Comparison of ENCODE assay signal across 25 mouse cellular contexts in the genomic region with DNA sequence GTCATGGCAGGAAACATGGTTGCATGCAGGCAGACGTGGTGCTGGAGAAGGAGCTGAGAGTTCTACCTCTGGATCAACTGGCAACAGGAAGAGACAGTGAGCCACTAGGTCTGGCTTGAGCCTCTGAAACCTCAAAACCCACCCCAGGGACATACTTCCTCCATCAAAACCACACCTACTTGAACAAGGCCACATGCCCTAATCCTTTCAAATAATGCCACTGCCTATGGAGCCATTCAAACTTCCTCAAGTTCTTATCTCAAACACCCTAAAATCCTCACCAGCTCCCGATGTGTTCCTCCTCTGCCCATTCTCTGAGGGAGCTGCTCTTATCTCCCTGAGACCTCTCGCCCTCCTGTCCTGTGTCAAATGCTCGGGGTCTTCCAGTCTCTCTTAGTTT. TPM values are rescaled to one million over a fixed set of nuclear protein-coding genes. Genes with fewer than 3 reads are reported as not detected.
DNase-seq lines count a peak whose midpoint lies in the region; ATAC-seq and TF ChIP-seq lines count a peak whose summit lies in the region.
"Had no signal": no experiment of that assay in that cellular context is flagged by ENCODE, and none has a peak within 500 bp of the region (broad histone marks: within the 10 kb centered on the region; RNA-seq: fewer than 3 reads in every experiment).

No protein-coding gene starts in this region.

- no peak for TF ChIP-seq POLR2A in MEL (IDR thresholded peaks at IDR 0.05; ENCODE audit: control insufficient read depth in 1 of 2, insufficient read depth in 1 of 2, low read depth in 1 of 2, low read length in 2 of 2, poor library complexity in 1 of 2)

- no peak overlapping the region for H3K4me3 ChIP-seq in MEL (ENCODE audit: control insufficient read depth in 1 of 2, insufficient read depth in 1 of 2, low read depth in 2 of 2, low read length in 2 of 2)
- H3K4me3 ChIP-seq: embryonic facial prominence, embryonic 10.5 days; embryonic facial prominence, embryonic 12.5 days; forebrain, embryonic 13.5 days; forebrain, embryonic 15.5 days had no signal

- peak; percentile 42; the same call in 1 of the 2 replicates for ATAC-seq in granulocyte monocyte progenitor cell, adult 5-6 weeks (replicated peaks; ENCODE audit: poor library complexity, severe bottlenecking)
- ATAC-seq: activated CD4-positive, CD25-positive, alpha-beta regulatory T cell, adult 4 months; CD4-positive, CD25-positive, alpha-beta regulatory T cell, adult 4 months; forebrain, embryonic 13.5 days; forebrain, embryonic 15.5 days; forebrain, postnatal 0 days; Patski had no signal

- H3K27me3 ChIP-seq in MEL (ENCODE audit: control insufficient read depth in 1 of 2, insufficient read depth in 2 of 2, low read length in 2 of 2), result peaks cover 7 to 12% of the 10 kb centered on the region in 2 experiments; a peak in 3 of 4 replicates
- H3K27me3 ChIP-seq: embryonic facial prominence, embryonic 12.5 days; forebrain, embryonic 15.5 days had no signal

- no peak for TF ChIP-seq CTCF in MEL (IDR thresholded peaks at IDR 0.05 in 2 of 3, conservative IDR thresholded peaks at IDR 0.05 in 1 of 3; ENCODE audit: control insufficient read depth in 1 of 3, insufficient read depth in 1 of 3, low read depth in 2 of 3, low read length in 3 of 3, poor library complexity in 1 of 3, severe bottlenecking in 1 of 3)

- DNase-seq in MEL (ENCODE audit: low read depth, low spot score), result peak; percentile 76
- no peak for DNase-seq in spleen, adult 18-20 months
- DNase-seq in heart, postnatal 36 days, result no peak
- no peak for DNase-seq in heart, adult 18-20 months
- DNase-seq: adrenal gland, adult 8-10 months; B cell, adult 2 months; cerebellum, adult 11-12 months had no signal

- intact Hi-C loops in heart, postnatal 36 days (cut with DNase I), result no loop called here

- H3K9ac ChIP-seq in MEL (ENCODE audit: control insufficient read depth, low read depth, low read length, poor library complexity, severe bottlenecking), result no peak overlapping the region
- H3K9ac ChIP-seq: embryonic facial prominence, embryonic 12.5 days; forebrain, embryonic 13.5 days; forebrain, embryonic 15.5 days; forebrain, postnatal 0 days had no signal

- TF ChIP-seq EP300 in MEL (IDR thresholded peaks at IDR 0.05; ENCODE audit: low read depth in 1 of 2, low read length in 2 of 2), result peak; percentile 44 to 59; a peak in 3 of 4 replicates

- H3K79me2 ChIP-seq in MEL (ENCODE audit: control insufficient read depth, insufficient read depth, low read length, poor library complexity), result no peaks in the 10 kb centered on the region

- TF ChIP-seq RAD21 in MEL (IDR thresholded peaks at IDR 0.05; ENCODE audit: low read depth, low read length), result no peak

- no peaks in the 10 kb centered on the region for H3K9me3 ChIP-seq in MEL (replicated peaks; ENCODE audit: insufficient read depth, low read length)
- H3K9me3 ChIP-seq: embryonic facial prominence, embryonic 10.5 days; embryonic facial prominence, embryonic 12.5 days; forebrain, embryonic 13.5 days; forebrain, embryonic 15.5 days; G1E had no signal

- peaks cover 0 to 9% of the 10 kb centered on the region in 2 experiments; a peak in 2 of 4 replicates for H3K4me1 ChIP-seq in MEL (ENCODE audit: control insufficient read depth in 1 of 2, insufficient read depth in 2 of 2, low read length in 2 of 2)
- H3K4me1 ChIP-seq: embryonic facial prominence, embryonic 10.5 days; embryonic facial prominence, embryonic 12.5 days; forebrain, embryonic 13.5 days; forebrain, embryonic 15.5 days had no signal

- H3K36me3 ChIP-seq in MEL (ENCODE audit: control insufficient read depth in 1 of 2, insufficient read depth in 2 of 2, low read length in 2 of 2), result 0 out of 4 replicates have a peak, but pooled peaks cover 0 to 3% of the 10 kb centered on the region in 2 experiments
- H3K36me3 ChIP-seq: embryonic facial prominence, embryonic 10.5 days; embryonic facial prominence, embryonic 12.5 days; forebrain, embryonic 15.5 days; G1E had no signal

- H3K27ac ChIP-seq in MEL (ENCODE audit: control insufficient read depth, low read depth, low read length), result no peak overlapping the region
- H3K27ac ChIP-seq: embryonic facial prominence, embryonic 10.5 days; embryonic facial prominence, embryonic 12.5 days; forebrain, embryonic 13.5 days; forebrain, embryonic 15.5 days had no signal

TF ChIP-seq in MEL, 35 proteins besides CTCF, POLR2A, EP300 and RAD21 (continues in another document):
- peak; percentile 49; the same call in 1 of the 2 replicates for TF ChIP-seq USF1 (IDR thresholded peaks at IDR 0.05; ENCODE audit: low read depth, low read length)
- TF ChIP-seq MEF2A (IDR thresholded peaks at IDR 0.05; ENCODE audit: extremely low read depth, insufficient replicate concordance, low read depth, low read length, poor library complexity, severe bottlenecking), result no peak
- TF ChIP-seq SIN3A (IDR thresholded peaks at IDR 0.05; ENCODE audit: low read length), result no peak
- no peak for TF ChIP-seq POLR2AphosphoS5 (IDR thresholded peaks at IDR 0.05; ENCODE audit: borderline replicate concordance, low read depth, low read length)
- no peak for TF ChIP-seq UBTF (IDR thresholded peaks at IDR 0.05; ENCODE audit: borderline replicate concordance, insufficient read depth, low read depth, low read length)
- no peak for TF ChIP-seq MAZ (IDR thresholded peaks at IDR 0.05; ENCODE audit: low read depth, low read length)
- no peak for TF ChIP-seq ETS1 (IDR thresholded peaks at IDR 0.05; ENCODE audit: low read depth, low read length)
- TF ChIP-seq ZNF384 (IDR thresholded peaks at IDR 0.05; ENCODE audit: low read depth, low read length), result no peak
- peak; percentile 71; the same call in 1 of the 2 replicates for TF ChIP-seq MYC (IDR thresholded peaks at IDR 0.05; ENCODE audit: low read depth, low read length)
- no peak for TF ChIP-seq NRF1 (IDR thresholded peaks at IDR 0.05; ENCODE audit: insufficient read depth, low read depth, low read length, poor library complexity, severe bottlenecking)
- no peak for TF ChIP-seq POLR2AphosphoS2 (IDR thresholded peaks at IDR 0.05; ENCODE audit: low read length)
- 0 out of 2 replicates have a peak, but pooled peaks have one; percentile 6 for TF ChIP-seq TCF12 (IDR thresholded peaks at IDR 0.05; ENCODE audit: low read depth, low read length)
- 0 out of 2 replicates have a peak, but pooled peaks have one; percentile 40 for TF ChIP-seq RCOR1 (IDR thresholded peaks at IDR 0.05; ENCODE audit: low read depth, low read length)
- TF ChIP-seq SMC3 (IDR thresholded peaks at IDR 0.05; ENCODE audit: low read depth, low read length), result no peak
- no peak for TF ChIP-seq BHLHE40 (IDR thresholded peaks at IDR 0.05; ENCODE audit: borderline replicate concordance, low read depth, low read length)
- TF ChIP-seq MAFK (IDR thresholded peaks at IDR 0.05; ENCODE audit: borderline replicate concordance, low read depth, low read length), result no peak
- no peak for TF ChIP-seq ZKSCAN1 (IDR thresholded peaks at IDR 0.05; ENCODE audit: low read depth, low read length)
- TF ChIP-seq TBP (IDR thresholded peaks at IDR 0.05; ENCODE audit: low read depth, low read length), result no peak
- TF ChIP-seq CHD2 (IDR thresholded peaks at IDR 0.05; ENCODE audit: low read length), result no peak
- 0 out of 2 replicates have a peak, but pooled peaks have one; percentile 59 for TF ChIP-seq MAX (IDR thresholded peaks at IDR 0.05; ENCODE audit: low read length)
- TF ChIP-seq GATA1 (IDR thresholded peaks at IDR 0.05; ENCODE audit: low read depth, low read length), result peak; percentile 33; the same call in 1 of the 2 replicates

RNA-seq across cellular contexts. Expression of gene Rdh8, which starts 23.9 kb away (rescaled TPM):
- not detected in 2 replicates for total RNA-seq in MEL (2012; rRNA removed)
- not detected for polyA plus RNA-seq in MEL (2012; ENCODE audit: insufficient read depth in 1 of 2, insufficient read length in 2 of 2, low read depth in 1 of 2, low replicate concordance in 2 of 2, missing spikeins in 1 of 2)
- not detected in 2 replicates for total RNA-seq in granulocyte monocyte progenitor cell, adult 5-6 weeks (2014; fragmentation: Nextera tagmentation)
- total RNA-seq in granulocyte monocyte progenitor cell, adult 5-6 weeks (2017), result not detected in 2 replicates
- not detected for total RNA-seq in heart, postnatal 36 days (2021)
- not detected for total RNA-seq in heart, adult 18-20 months (2021)
- total RNA-seq: adrenal gland, adult 18-20 months; adrenal gland, adult 8-10 months; adrenal gland, postnatal 14 days; adrenal gland, postnatal 36 days; CH12.LX; forebrain, postnatal 0 days; G1E had no signal
- polyA plus RNA-seq: activated CD4-positive, CD25-positive, alpha-beta regulatory T cell, adult 4 months; CD4-positive, CD25-positive, alpha-beta regulatory T cell, adult 4 months; cerebellum, adult 2 months; cortical plate, adult 2 months; embryonic facial prominence, embryonic 10.5 days; embryonic facial prominence, embryonic 12.5 days; embryonic facial prominence, embryonic 14.5 days; forebrain, embryonic 11.5 days; forebrain, embryonic 13.5 days; forebrain, embryonic 15.5 days; forebrain, postnatal 0 days; G1E; Patski had no signal

RNA-seq across cellular contexts. Expression of gene A230050P20Rik, which starts 26.2 kb away (rescaled TPM):
- total RNA-seq in MEL (2012; rRNA removed), result 53.9 and 63.7 TPM in 2 replicates
- polyA plus RNA-seq in MEL (2012; ENCODE audit: insufficient read depth in 1 of 2, insufficient read length in 2 of 2, low read depth in 1 of 2, low replicate concordance in 2 of 2, missing spikeins in 1 of 2), result 100 to 1,000 TPM; 190 to 199 TPM
- 13.8 and 44.1 TPM in 2 replicates for total RNA-seq in granulocyte monocyte progenitor cell, adult 5-6 weeks (2014; fragmentation: Nextera tagmentation)
- 14.4 and 16.1 TPM in 2 replicates for total RNA-seq in granulocyte monocyte progenitor cell, adult 5-6 weeks (2017)
- total RNA-seq in heart, postnatal 36 days (2021), result 1 to 10 TPM; 4.2 to 4.6 TPM
- 1 to 10 TPM; 3.9 to 4.0 TPM for total RNA-seq in heart, adult 18-20 months (2021)

RNA-seq across cellular contexts. Expression of gene Col5a3, which starts 27.3 kb away (rescaled TPM):
- total RNA-seq in MEL (2012; rRNA removed), result 0.07 and 0.08 TPM in 2 replicates
- polyA plus RNA-seq in MEL (2012; ENCODE audit: insufficient read depth in 1 of 2, insufficient read length in 2 of 2, low read depth in 1 of 2, low replicate concordance in 2 of 2, missing spikeins in 1 of 2), result under 1 TPM in 1 of 2 experiments, not detected in 1; 0.53 TPM
- total RNA-seq in granulocyte monocyte progenitor cell, adult 5-6 weeks (2014; fragmentation: Nextera tagmentation), result 0.28 and 0.41 TPM in 2 replicates
- 0.60 and 0.62 TPM in 2 replicates for total RNA-seq in granulocyte monocyte progenitor cell, adult 5-6 weeks (2017)
- total RNA-seq in heart, postnatal 36 days (2021), result 10 to 100 TPM; 17.2 to 22.0 TPM
- total RNA-seq in heart, adult 18-20 months (2021), result 10 to 100 TPM; 14.4 to 16.1 TPM
- polyA plus RNA-seq: activated CD4-positive, CD25-positive, alpha-beta regulatory T cell, adult 4 months; CD4-positive, CD25-positive, alpha-beta regulatory T cell, adult 4 months; G1E had no signal

RNA-seq across cellular contexts. Expression of gene Angptl6, which starts 37.3 kb away (rescaled TPM):
- total RNA-seq in MEL (2012; rRNA removed), result 10.9 and 18.1 TPM in 2 replicates
- polyA plus RNA-seq in MEL (2012; ENCODE audit: insufficient read depth in 1 of 2, insufficient read length in 2 of 2, low read depth in 1 of 2, low replicate concordance in 2 of 2, missing spikeins in 1 of 2), result 10 to 100 TPM in 1 of 2 experiments, not detected in 1; 22.6 TPM
- 1.5 and 2.5 TPM in 2 replicates for total RNA-seq in granulocyte monocyte progenitor cell, adult 5-6 weeks (2014; fragmentation: Nextera tagmentation)
- total RNA-seq in granulocyte monocyte progenitor cell, adult 5-6 weeks (2017), result 0.52 and 1.4 TPM in 2 replicates
- 1 to 10 TPM; 3.9 to 4.0 TPM for total RNA-seq in heart, postnatal 36 days (2021)
- total RNA-seq in heart, adult 18-20 months (2021), result 1 to 10 TPM; 4.3 to 4.4 TPM

RNA-seq across cellular contexts. Expression of gene Ppan, which starts 45.8 kb away (rescaled TPM):
- total RNA-seq in MEL (2012; rRNA removed), result 612 and 763 TPM in 2 replicates
- 100 to 1,000 TPM; 251 to 953 TPM for polyA plus RNA-seq in MEL (2012; ENCODE audit: insufficient read depth in 1 of 2, insufficient read length in 2 of 2, low read depth in 1 of 2, low replicate concordance in 2 of 2, missing spikeins in 1 of 2)
- 88.0 and 115 TPM in 2 replicates for total RNA-seq in granulocyte monocyte progenitor cell, adult 5-6 weeks (2014; fragmentation: Nextera tagmentation)
- total RNA-seq in granulocyte monocyte progenitor cell, adult 5-6 weeks (2017), result 172 and 173 TPM in 2 replicates
- total RNA-seq in heart, postnatal 36 days (2021), result 1 to 10 TPM; 5.8 to 8.7 TPM
- 1 to 10 TPM; 5.5 to 7.4 TPM for total RNA-seq in heart, adult 18-20 months (2021)

Comparison
In these comparisons a context has a peak if more than half of its experiments do, and no peak if none do; other contexts are left out.
1. RNA of gene Col5a3, which starts 27.3 kb away (total RNA-seq): 17.2 to 22.0 TPM in heart, postnatal 36 days and 14.4 to 16.1 TPM in heart, adult 18-20 months; 0.28 to 0.62 TPM in granulocyte monocyte progenitor cell, adult 5-6 weeks and 0.07 to 0.08 TPM in MEL; every median in the first group is over 4 times any median in the second.